Mouse (Mus musculus) thymus, postnatal 10 days (tissue): ENCODE measurements at regions not wholly inside any gene's neighbourhood (a gene's known extent, or its start where the extent isn't known, plus 50 kb on each side); places are given as distances from the start of the nearest gene placed in this dataset.

Experiments used
- DNase-seq, 2 experiments: peaks; one replicate each; pipeline ENCODE4 v3.0.0; 2021; ENCODE audit warnings: low spot score in 2 of 2

DNA sequence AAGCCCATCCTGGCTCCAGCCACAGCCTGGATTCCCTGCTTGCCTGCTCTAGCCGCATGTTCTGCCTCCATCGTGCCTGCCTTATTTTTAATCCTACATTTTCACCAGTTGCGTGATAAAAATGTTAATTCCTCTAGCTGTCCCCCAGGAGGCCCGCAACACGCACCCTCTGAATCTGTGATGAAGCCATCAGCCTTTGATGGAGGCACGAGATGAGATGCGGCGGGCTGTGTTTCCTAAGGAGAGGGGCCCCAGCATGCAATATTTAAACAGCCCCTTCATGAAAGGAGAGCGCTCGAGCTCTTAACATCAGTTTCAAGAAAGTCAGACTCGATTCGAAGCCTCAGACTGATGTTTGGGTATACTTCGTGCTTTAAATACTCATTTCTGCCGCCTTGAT, 76.3 kb downstream of the Nptx2 start:
- DNase-seq = no peak

DNA sequence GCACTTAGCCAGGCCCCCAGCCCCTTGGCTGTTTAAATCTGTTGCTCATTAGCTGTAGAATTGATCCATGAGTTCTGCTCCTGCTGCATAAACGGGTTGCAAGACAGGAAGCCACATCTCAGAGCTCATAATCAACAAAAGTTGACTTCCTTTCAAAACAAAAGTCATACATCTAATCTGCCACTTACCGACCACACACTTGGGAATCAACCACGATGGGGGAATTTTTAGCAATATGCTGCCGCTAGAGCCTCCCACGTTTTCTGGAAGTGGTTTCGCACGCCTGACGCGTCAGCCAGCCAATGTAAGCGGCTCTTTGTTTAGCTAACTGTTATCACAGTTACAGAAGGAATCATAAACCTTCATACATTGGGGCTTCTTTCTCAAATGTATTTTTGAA, 77.7 kb downstream of the Nptx2 start:
- no peak for DNase-seq

DNA sequence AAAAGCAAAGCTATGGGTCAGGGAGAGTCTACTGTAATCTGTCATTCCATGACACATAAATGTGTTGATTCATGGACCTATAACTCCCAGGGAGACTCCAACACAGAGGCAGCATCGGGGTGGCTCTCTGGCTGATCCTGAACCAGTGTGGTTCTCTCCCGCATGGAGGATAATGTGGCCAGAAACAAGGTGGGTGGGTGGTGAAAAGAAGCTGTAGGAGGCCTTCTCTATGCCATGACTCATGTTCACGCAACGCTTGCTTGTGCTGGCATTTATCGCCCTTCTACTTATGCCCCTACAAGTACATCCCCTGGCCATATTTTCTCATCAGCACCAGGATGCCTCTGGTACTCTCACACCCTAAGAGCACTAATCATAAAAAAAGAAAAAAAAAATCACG, 86.6 kb downstream of the Nptx2 start:
- no peak for DNase-seq

DNA sequence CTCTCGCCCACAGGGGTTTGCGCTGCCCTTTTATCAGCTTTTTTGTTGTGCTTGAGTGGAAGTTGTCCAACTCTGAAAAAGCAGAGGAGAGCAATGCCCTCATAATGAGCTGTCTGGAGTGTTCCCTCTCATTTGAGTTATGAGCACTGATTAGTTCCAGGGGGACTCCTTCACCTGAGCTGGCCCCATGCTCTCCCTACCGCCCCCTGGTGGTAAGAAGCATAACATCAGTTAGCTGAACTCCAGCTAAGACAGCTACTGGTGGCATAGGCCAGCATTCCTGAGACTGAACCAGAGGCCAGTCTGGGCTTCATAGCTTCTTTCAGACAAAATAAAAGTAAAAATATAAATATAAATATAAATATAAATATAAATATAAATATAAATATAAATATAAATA, 92.9 kb downstream of the Nptx2 start:
- DNase-seq = peak in 1 of 2 experiments; percentile 8

DNA sequence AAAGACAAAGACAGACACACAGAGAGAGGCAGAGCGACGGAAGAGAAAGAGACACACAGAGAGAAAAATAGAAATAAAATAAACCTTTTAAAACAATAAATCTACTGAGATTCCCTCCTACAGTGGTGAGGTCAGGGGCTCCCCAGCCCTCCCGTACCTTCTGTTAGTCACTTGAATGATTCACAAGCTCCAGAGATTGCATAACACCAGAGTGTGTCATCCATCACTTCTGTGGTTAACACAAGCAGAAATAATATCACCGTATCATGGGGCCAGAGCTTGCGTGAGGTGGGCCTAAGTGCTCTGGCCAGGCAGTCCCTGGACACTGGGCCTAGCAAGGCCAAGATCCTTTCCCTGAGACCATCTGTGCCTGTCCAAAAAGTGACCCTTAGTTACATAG, 93.9 kb downstream of the Nptx2 start:
- DNase-seq = no peak

DNA sequence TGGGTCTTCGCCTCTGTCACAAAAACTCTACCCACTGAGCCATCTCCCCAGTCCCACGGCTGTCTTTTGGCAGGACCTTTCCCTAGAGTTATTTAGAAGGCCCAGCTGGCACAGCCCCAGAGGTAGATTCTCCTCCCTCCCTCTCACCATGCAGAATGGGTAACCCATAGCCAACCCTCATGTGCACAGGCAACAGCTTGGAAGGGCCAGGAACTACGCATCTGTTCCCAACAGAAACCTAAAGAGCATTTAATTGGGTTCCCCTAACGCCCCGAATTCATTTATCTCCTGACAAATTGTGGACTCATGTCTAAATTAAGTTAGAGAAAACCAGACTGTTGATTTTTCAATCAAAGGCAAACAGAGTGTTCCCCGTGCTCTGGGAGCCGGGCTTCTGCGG, 97.1 kb downstream of the Nptx2 start:
- DNase-seq = no peak

DNA sequence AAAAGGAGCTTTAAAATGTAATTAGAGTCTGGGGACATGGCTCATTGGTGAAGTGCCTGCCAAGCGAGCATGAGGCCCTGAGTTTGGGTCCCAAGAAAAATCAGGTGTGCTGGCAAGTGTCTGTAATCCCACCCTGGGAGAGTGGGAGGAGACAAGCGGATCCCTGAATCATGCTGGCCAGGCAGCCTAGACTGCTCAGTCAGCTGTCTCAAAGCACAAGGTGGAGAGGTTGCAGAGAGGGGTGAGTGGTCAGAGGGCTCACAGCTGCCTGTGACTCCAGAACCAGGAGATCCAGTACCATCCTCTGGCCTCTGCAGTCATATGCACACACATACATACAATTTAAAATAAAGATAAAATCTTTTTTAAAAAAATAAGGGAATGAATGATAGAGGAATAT, 97.7 kb downstream of the Nptx2 start:
- DNase-seq = no peak

DNA sequence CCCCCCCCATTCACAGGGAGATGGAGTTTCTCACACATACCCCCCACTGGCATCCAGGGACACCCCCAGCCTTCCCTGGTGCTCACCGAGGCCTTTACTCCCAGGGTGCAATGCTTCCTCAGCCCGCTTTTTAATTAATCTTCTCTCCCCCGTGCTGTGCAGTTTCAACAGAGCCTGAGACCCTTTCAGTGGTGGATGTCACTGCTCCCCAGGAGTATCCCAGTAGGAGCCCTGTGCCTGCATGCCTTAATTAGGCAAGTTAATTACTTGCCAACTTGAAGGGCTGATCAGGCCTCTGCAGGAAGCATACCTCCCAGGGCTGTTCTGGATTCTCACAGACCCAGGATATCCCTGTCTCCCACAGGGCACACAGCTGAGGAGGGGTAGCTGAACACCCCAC, 99.7 kb downstream of the Nptx2 start:
- no peak for DNase-seq

DNA sequence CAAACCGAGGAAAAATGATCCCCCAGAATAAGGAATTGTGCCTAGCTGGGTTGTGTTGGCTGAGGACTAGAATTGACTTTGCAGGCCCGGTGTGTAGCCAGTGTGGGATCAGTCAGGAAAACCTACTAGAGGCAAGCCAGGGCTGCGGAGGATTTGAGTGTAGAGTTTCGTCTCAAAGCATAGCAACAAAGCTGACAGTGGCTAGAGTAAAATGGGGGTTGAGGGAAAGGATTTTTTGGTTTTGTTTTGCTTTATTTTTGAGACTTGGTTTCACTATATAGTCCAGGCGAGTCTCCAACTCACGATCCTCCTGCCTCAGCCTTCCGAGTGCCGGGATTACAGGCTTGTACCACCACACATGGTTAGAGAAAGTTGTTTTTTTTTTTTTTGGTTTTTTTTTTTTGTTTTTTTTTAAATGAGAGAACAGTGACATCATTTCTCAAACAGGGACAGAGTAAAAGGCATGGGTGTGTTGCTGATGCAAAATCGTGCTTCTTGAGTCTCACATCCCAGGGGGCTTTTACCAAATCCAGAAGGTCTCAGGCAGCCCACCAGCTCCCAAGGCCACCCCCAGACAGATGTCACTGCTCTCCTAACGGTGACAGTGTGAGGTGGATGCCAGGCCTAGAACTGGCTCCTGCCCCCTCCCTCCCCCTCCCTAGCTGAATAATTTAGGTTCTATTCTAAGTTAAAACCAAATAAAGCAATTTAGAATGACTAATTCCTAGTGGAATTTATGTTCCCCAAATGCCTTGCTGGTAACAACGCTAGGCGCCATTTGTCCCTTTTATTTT, 101.8 kb downstream of the Nptx2 start:
- no peak for DNase-seq

DNA sequence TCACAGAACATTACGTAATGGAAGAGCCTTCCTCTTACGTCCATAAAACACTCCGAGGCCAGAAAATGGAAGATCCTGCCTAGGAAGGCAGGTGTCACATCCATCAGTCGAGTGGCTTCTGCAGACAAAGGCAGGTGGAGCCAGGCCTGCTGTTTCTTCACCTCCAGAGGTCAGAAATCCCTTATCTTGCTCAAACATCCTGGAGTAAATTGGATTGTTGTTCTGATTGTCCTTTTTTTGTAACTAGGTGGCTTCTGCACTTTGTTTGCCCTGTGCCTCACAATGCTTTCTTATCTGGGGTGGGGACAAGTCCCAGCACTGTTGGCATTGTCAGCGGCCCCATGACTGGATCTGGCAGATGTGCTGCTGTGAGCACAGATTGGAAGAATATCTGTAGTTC, 106.5 kb downstream of the Nptx2 start:
- DNase-seq = no peak

DNA sequence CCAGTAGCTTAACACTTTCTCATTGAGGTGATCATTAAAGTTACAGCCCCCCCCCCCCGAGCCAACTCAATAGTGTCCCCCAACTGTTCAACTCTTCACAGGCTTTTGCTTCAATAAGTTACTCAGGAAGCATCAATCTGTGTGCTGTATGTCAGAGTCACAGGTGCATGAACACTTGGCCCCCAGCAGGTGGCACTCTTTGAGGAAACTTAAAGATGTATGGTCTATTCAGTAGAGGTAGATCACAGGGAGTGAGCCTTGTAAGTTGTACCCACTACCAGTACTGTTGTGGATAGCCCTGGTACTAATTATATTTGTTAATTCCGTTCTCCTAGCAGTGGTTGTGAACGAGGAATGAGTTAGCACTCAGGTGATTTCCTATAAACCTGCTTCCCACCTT, 99.6 kb downstream of the Tmem130 start:
- DNase-seq = no peak

DNA sequence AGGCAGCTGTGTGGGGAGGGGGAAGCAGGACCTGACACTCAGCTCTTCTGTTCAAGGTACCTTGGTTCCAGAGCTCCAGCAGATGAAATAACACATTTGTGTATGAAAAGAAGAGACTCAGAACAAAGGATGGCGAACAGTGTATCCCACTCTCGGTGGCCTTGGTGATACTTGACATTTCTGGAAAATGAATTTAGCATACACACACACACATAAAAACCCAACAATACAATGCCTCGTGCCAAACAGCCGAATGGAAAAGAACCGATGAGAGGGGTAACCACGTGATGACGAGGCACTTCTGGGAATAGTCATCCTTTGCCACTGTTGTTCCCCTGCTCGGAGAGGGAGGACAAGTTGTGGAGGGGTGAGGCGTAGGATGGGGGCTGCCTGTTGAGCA, 97.6 kb downstream of the Tmem130 start:
- DNase-seq = no peak

DNA sequence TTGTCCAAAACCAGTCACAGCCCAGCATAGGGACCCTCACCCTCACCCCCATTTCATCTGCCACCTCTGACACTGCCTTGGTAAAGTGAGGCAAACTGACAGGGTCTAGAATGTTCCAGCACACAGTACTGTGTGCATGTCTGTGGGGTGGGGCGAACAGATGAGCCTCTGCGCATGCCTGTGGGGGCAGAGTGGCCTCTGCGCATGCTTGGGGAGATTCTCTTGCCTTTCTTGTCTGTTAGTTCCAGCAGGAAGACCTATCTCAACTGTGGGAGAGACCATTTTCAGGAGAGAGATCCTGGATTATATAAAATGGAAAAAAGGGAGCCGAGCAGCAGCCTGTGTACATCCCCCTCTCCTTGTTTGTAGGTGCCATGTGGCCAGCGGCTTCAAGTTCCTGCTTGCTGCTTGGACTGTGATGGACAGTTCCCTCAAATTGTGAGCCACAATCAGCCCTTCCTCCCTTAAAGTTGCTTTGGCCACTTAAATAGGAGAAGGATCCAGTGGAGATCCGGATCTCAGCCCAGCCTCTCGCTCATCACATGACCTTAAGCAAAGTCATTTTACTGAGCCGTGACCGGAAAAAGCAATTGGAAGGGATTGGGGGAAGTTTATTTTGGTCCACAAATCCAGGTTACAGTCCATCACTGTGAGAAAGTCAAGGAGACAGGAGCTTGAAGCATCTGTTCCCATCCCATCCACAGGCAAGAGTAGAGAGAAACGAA, 96.9 kb downstream of the Tmem130 start:
- no peak for DNase-seq

DNA sequence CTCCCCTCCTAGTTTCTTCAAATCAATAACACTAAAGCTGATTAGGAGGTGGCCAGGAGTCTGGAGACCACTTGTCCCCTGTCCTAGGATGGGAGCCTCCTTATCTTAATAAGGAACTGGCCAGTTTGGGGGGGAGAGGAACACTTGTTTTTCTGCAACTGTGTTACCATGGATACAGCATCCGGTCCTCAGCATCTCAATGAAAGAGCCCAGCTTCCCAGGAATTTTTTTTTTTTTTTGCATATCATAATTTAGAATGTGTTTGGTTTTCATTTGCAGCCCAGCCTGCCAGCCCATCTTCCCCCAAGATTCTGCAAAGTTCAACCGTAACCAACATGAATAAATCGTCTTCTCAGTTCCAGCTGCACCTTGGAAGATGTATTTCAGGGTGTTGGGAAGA, 93.6 kb downstream of the Tmem130 start:
- no peak for DNase-seq

DNA sequence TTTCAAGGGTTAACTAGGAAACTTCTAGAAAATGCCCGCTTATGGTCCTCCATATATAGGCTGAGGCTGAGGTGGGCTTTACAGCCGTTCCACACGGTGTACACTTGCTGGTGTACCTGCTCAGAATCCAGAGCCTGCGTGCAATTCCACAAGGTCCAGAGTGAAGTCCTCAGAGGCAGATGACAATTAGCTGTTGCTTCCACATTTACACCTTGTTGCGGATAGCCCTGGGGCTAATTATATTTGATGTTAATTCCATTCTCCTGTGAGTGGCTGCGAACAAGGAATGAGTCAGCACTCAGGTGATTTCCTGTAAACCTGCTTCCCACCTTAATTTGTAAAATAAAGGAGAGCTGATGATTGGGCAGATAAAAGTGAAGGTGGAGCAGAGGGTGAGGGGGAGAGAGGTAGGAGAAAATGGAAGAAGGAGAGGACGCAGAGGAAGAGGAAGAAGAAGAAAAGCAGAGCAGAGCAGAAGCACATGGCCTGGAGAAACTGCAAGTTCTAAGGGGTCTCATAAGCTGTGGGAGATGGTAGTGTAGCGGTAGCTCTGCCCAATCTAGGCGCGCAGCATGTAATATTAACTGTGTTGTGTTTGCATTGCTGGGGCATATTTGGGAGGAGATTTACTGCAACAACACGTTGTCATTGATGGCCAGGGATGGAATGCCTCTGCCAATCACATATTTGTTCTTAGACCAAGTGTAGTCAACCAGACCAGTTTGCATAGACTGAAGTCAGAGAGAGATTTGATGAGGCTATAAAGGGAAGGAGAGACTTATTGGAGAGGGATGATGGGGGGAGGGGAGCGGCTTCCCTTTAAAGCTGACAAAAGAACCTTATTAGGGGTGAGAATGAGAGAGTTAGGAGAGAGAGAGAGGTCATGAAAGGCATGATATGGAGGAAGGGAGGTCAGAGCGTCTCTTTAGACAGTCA, 82.5 kb downstream of the Tmem130 start:
- DNase-seq = no peak

DNA sequence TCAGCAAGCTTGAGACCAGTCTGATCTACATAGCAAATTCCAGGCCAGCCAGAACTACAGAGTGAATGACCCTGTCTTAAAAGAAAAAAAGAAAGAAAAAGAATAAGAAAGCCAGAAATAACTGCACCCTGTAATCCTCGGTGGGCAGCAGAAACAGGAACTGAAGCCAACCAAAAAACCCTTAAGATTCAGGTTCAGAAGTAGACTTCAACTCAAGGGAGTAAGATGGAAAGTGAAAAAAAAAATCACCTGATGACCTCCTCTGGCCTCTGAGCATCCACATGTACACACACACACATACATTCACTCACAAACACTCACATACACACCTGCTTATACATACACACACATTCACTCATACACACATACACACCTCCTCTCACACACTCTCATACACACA, 77.4 kb downstream of the Tmem130 start:
- DNase-seq = no peak
